8 mouse cellular contexts compared by ENCODE assay signal in the genomic region with DNA sequence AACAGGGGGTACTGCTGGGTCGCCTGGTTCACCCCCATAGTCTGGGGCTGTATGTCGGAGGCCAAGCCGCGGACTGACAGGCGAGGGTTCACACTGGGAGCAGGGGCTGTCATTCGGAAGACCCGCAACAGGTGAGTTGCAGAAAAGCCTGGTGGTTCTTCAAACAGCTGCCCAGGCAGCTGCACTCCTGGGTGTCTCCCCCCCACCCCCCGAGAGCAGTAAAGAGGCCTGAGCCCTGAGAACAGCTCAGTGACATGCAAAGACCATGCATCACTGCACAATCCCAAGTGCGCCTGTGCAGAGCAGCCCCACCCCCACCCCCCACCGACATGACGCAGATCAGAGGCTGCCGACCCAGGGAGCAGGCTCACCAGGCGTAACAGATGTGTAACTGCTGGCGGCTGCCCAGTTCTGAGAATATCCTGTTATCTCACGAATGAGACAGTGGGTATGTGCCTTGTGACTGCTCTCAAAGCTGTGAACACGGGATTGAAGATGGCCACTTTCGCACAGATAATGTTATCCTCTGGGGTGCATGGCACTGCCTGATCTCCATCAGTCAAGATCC. TPM values are rescaled to one million over a fixed set of nuclear protein-coding genes. Genes with fewer than 3 reads are reported as not detected.
DNase-seq lines count a peak whose midpoint lies in the region; ATAC-seq and TF ChIP-seq lines count a peak whose summit lies in the region.

No protein-coding gene starts in this region.

- 52% methylated on average over 17 of the region's 17 CpGs for WGBS in limb, embryonic 12.5 days
- WGBS in neural tube, embryonic 11.5 days: 34% methylated on average over 17 of the region's 17 CpGs

- TF ChIP-seq CTCF in left cerebral cortex, adult 2 months (IDR thresholded peaks at IDR 0.05): no peak

- no peak for DNase-seq in left cerebral cortex, adult 2 months (ENCODE audit: extremely low spot score in 1 of 2, low spot score in 2 of 2)
- DNase-seq in left cerebral cortex, postnatal 4 days: no peak
- peak; percentile 76 for DNase-seq in adrenal gland, postnatal 10 days
- DNase-seq in heart, postnatal 10 days: peak; percentile 45 to 53
- peak; percentile 52 for DNase-seq in neural tube, embryonic 11.5 days (ENCODE audit: low spot score)
- DNase-seq in cerebellum, adult 8-10 months: no peak
- DNase-seq in gastrocnemius, adult 18-20 months (ENCODE audit: low spot score): no peak

- H3K9ac ChIP-seq in limb, embryonic 12.5 days (replicated peaks): no peak overlapping the region; the same call in 1 of the 2 replicates
- no peak overlapping the region for H3K9ac ChIP-seq in neural tube, embryonic 11.5 days (ENCODE audit: low read length)

- H3K4me1 ChIP-seq in limb, embryonic 12.5 days (replicated peaks): peaks cover 11% of the 10 kb centered on the region
- 0 out of 2 replicates have a peak, but pooled peaks cover 4% of the 10 kb centered on the region for H3K4me1 ChIP-seq in neural tube, embryonic 11.5 days (ENCODE audit: control insufficient read depth, insufficient read depth, low read length)

- intact Hi-C loops in left cerebral cortex, adult 2 months (cut with DNase I): no loop called here
- intact Hi-C loops in left cerebral cortex, postnatal 4 days (cut with DNase I): no loop called here
- intact Hi-C loops in heart, postnatal 10 days (cut with DNase I): no loop called here

- H3K27me3 ChIP-seq in limb, embryonic 12.5 days: no peaks in the 10 kb centered on the region
- no peaks in the 10 kb centered on the region for H3K27me3 ChIP-seq in neural tube, embryonic 11.5 days (ENCODE audit: control insufficient read depth, insufficient read depth, low read length)

- no peak overlapping the region for H3K4me2 ChIP-seq in limb, embryonic 12.5 days
- H3K4me2 ChIP-seq in neural tube, embryonic 11.5 days (ENCODE audit: low read depth): no peak overlapping the region

- peak overlapping the region; percentile 50; the same call in 1 of the 2 replicates for H3K27ac ChIP-seq in left cerebral cortex, adult 2 months
- H3K27ac ChIP-seq in limb, embryonic 12.5 days: no peak overlapping the region
- no peak overlapping the region for H3K27ac ChIP-seq in neural tube, embryonic 11.5 days (ENCODE audit: low read depth, low read length)

- H3K36me3 ChIP-seq in limb, embryonic 12.5 days: peaks cover 58% of the 10 kb centered on the region
- H3K36me3 ChIP-seq in neural tube, embryonic 11.5 days (ENCODE audit: control insufficient read depth, insufficient read depth, low read length): peaks cover 18% of the 10 kb centered on the region

- 0 out of 2 replicates have a peak, but pooled peaks have one; percentile 40 for ATAC-seq in limb, embryonic 12.5 days (ENCODE audit: insufficient number of reproducible peaks, insufficient read depth, low FRiP score, low TSS enrichment, low read depth)
- no peak for ATAC-seq in neural tube, embryonic 11.5 days (ENCODE audit: insufficient read depth, low FRiP score, low TSS enrichment)

- H3K9me3 ChIP-seq in limb, embryonic 12.5 days: no peaks in the 10 kb centered on the region
- H3K9me3 ChIP-seq in neural tube, embryonic 11.5 days (ENCODE audit: control insufficient read depth, low read length): no peaks in the 10 kb centered on the region

- no peak overlapping the region for H3K4me3 ChIP-seq in left cerebral cortex, adult 2 months
- H3K4me3 ChIP-seq in limb, embryonic 12.5 days (replicated peaks): no peak overlapping the region
- H3K4me3 ChIP-seq in neural tube, embryonic 11.5 days (ENCODE audit: low read depth, low read length): no peak overlapping the region

RNA-seq across cellular contexts. Expression of gene Rrp1, which starts 13.7 kb away (rescaled TPM):
- total RNA-seq in left cerebral cortex, adult 2 months (2021): 100 to 1,000 TPM; 339 to 348 TPM
- 100 to 1,000 TPM; 295 to 298 TPM for total RNA-seq in left cerebral cortex, postnatal 4 days (2021)
- total RNA-seq in adrenal gland, postnatal 10 days (2021): 100 to 1,000 TPM; 186 to 194 TPM
- total RNA-seq in heart, postnatal 10 days (2021): 100 to 1,000 TPM; 120 to 122 TPM
- 330 and 340 TPM in 2 replicates for polyA plus RNA-seq in limb, embryonic 12.5 days (2016; fragmentation: Nextera tagmentation; extraction: Ambion mirVana)
- polyA plus RNA-seq in neural tube, embryonic 11.5 days (2014; fragmentation: Nextera tagmentation; extraction: Ambion mirVana): 257 and 278 TPM in 2 replicates
- total RNA-seq in gastrocnemius, adult 18-20 months (2021): 10 to 100 TPM; 60.3 to 70.5 TPM

RNA-seq across cellular contexts. Expression of gene Cstb, which starts 26.3 kb away (rescaled TPM):
- 10 to 100 TPM; 41.0 to 41.7 TPM for total RNA-seq in left cerebral cortex, adult 2 months (2021)
- total RNA-seq in left cerebral cortex, postnatal 4 days (2021): 10 to 100 TPM; 40.0 to 40.8 TPM
- 100 to 1,000 TPM; 130 to 150 TPM for total RNA-seq in adrenal gland, postnatal 10 days (2021)
- total RNA-seq in heart, postnatal 10 days (2021): 10 to 100 TPM; 41.6 to 42.7 TPM
- 192 and 204 TPM in 2 replicates for polyA plus RNA-seq in limb, embryonic 12.5 days (2016; fragmentation: Nextera tagmentation; extraction: Ambion mirVana)
- polyA plus RNA-seq in neural tube, embryonic 11.5 days (2014; fragmentation: Nextera tagmentation; extraction: Ambion mirVana): 111 and 120 TPM in 2 replicates
- total RNA-seq in gastrocnemius, adult 18-20 months (2021): 10 to 100 TPM; 10.1 to 17.7 TPM

RNA-seq across cellular contexts. Expression of gene Agpat3, which starts 46.9 kb away (rescaled TPM):
- 100 to 1,000 TPM; 246 to 255 TPM for total RNA-seq in left cerebral cortex, adult 2 months (2021)
- total RNA-seq in left cerebral cortex, postnatal 4 days (2021): 100 to 1,000 TPM; 169 to 181 TPM
- total RNA-seq in adrenal gland, postnatal 10 days (2021): 100 to 1,000 TPM; 327 to 351 TPM
- 100 to 1,000 TPM; 290 to 296 TPM for total RNA-seq in heart, postnatal 10 days (2021)
- 48.7 and 52.7 TPM in 2 replicates for polyA plus RNA-seq in limb, embryonic 12.5 days (2016; fragmentation: Nextera tagmentation; extraction: Ambion mirVana)
- 49.3 and 49.7 TPM in 2 replicates for polyA plus RNA-seq in neural tube, embryonic 11.5 days (2014; fragmentation: Nextera tagmentation; extraction: Ambion mirVana)
- total RNA-seq in gastrocnemius, adult 18-20 months (2021): 100 to 1,000 TPM; 115 to 118 TPM

Comparison
In these comparisons a context has a peak if more than half of its experiments do, and no peak if none do; other contexts are left out.
1. DNase-seq: peak in adrenal gland, postnatal 10 days (single experiment), heart, postnatal 10 days (2 of 2) and neural tube, embryonic 11.5 days (single experiment); none in left cerebral cortex, adult 2 months (0 of 2), left cerebral cortex, postnatal 4 days (single experiment), cerebellum, adult 8-10 months (single experiment) and gastrocnemius, adult 18-20 months (single experiment).